Mouse (Mus musculus) kidney, embryonic 15.5 days (tissue): ENCODE measurements around the gene Myoc. TPM values are rescaled to one million over a fixed set of nuclear protein-coding genes. Genes with fewer than 3 reads are reported as not detected.
A peak's percentile ranks its signal among the peaks of the same experiment; 100 is the strongest.

Experiments used
- ATAC-seq: fragments of 200-750 bp; cut with Nextera tagmentation; replicated peaks from 2 replicates; pipeline ENCODE4 v1.8.0; 2017; ENCODE audit warnings: moderate TSS enrichment; ENCODE audit not compliant: low FRiP score
- H3K27ac ChIP-seq: fragments of 300-500 bp; sonication (generic); 2 replicates; pipeline ENCODE4 v1.5.1; 2015; ENCODE audit warnings: mild to moderate bottlenecking, inconsistent platforms
- H3K27me3 ChIP-seq: fragments of 300-500 bp; sonication (generic); 2 replicates; pipeline ENCODE4 v1.6.1; 2015; ENCODE audit warnings: inconsistent platforms
- H3K36me3 ChIP-seq: fragments of 300-500 bp; sonication (generic); 2 replicates; pipeline ENCODE4 v1.6.1; 2015; ENCODE audit warnings: inconsistent platforms
- H3K4me1 ChIP-seq: fragments of 300-500 bp; sonication (generic); 2 replicates; pipeline ENCODE4 v1.6.1; 2015; ENCODE audit warnings: inconsistent platforms
- H3K4me2 ChIP-seq: fragments of 300-500 bp; sonication (generic); 2 replicates; pipeline ENCODE4 v1.6.1; 2015; ENCODE audit warnings: moderate library complexity, mild to moderate bottlenecking, inconsistent platforms
- H3K4me3 ChIP-seq: fragments of 300-500 bp; sonication (generic); replicated peaks from 2 replicates; pipeline ENCODE4 v1.5.1; 2015; ENCODE audit warnings: mild to moderate bottlenecking, inconsistent platforms
- H3K9ac ChIP-seq: fragments of 300-500 bp; sonication (generic); 2 replicates; pipeline ENCODE4 v1.6.1; 2015; ENCODE audit warnings: mild to moderate bottlenecking, inconsistent platforms
- H3K9me3 ChIP-seq: fragments of 300-500 bp; sonication (generic); replicated peaks from 2 replicates; pipeline ENCODE4 v1.6.1; 2016; ENCODE audit warnings: inconsistent platforms
- WGBS: fragments of 180-500 bp; shearing (Covaris S2); methylation state at CpG from one replicate; pipeline ENCODE4 v1.1.7; 2015; ENCODE audit warnings: mixed read lengths; 5-methylcytosine and 5-hydroxymethylcytosine counted together
- polyA plus RNA-seq: library from polyadenylated mRNA; unstranded; fragments of >200 nt; fragmentation: Nextera tagmentation; extraction: Ambion mirVana; gene quantifications from 2 replicates; pipeline ENCODE4 v1.2.1, GENCODE M21; 2015

The Myoc gene
- 0.18 and 0.47 TPM in 2 replicates for polyA plus RNA-seq

DNA sequence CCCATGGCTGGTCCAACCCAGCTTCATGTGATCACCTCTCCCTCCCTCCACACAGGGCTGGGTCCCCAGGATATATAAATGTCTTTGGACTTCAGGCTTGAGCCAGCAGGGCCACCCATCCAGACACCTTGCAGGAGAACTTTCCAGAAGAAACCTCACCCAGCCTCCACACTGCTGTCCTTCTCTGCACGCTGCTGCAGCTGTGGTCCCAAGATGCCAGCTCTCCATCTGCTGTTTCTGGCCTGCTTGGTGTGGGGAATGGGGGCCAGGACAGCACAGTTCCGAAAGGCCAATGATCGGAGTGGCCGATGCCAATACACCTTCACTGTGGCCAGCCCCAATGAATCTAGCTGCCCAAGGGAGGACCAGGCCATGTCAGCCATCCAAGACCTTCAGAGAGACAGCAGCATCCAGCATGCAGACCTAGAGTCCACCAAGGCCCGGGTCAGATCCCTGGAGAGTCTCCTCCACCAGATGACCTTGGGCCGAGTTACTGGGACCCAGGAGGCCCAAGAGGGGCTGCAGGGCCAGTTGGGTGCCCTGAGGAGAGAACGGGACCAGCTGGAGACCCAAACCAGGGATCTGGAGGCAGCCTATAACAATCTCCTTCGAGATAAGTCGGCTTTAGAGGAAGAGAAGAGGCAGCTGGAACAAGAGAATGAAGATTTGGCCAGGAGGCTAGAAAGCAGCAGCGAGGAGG is at the start of gene Myoc:
Gene Myoc, plus strand, starts transcription at position 105 of the 700 bp plus-strand sequence.
- Histone ChIP-seq H3K27ac (no peak within 1 kb of the TSS), H3K27me3 (no peaks in the 10 kb centered on the region), H3K36me3 (no peaks in the 10 kb centered on the region), H3K9ac (no peak within 1 kb of the TSS), H3K9me3 (no peaks in the 10 kb centered on the region; the same call in 1 of the 2 replicates), H3K4me1 (0 out of 2 replicates have a peak, but pooled peaks cover 4% of the 10 kb centered on the region), H3K4me2 (no peak within 1 kb of the TSS), H3K4me3 (no peak within 1 kb of the TSS)
- WGBS, result 77% methylated on average over 10 of the region's 10 CpGs
- ATAC-seq, result no peak

DNA sequence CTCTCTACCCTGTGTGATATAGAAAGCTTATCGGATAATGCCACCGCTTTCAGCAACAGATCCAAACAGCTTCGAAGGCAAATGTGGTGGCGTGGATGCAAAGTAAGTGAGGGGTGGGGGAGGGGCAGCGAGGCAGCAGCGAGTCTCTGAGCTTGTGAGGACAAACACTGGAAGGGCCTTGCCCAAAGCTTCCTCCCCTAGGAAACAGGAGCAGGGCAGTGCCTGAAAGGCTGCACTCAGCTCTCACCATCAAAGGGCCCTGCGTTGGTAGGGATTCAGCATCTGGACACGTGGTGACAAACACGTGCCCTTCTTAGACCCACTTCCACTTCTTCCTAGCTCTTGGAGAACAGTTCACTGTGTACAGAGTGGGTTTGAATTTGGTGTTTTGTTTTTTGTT is 49.5 kb upstream of the Myoc start:
- Histone ChIP-seq H3K27ac (no peak overlapping the region), H3K36me3 (peaks cover 26% of the 10 kb centered on the region), H3K4me2 (no peak overlapping the region), H3K4me1 (no peaks in the 10 kb centered on the region), H3K4me3 (no peak overlapping the region), H3K9ac (no peak overlapping the region), H3K27me3 (no peaks in the 10 kb centered on the region), H3K9me3 (no peaks in the 10 kb centered on the region)
- peak; percentile 74; the same call in 1 of the 2 replicates for ATAC-seq
- WGBS, result 17% methylated on average over 9 of the region's 9 CpGs

GRCm38 (mm10) chr1:162590415-162590997 is 48.4 kb upstream of the Myoc start:
- Histone ChIP-seq H3K27ac (no peak overlapping the region), H3K9me3 (no peaks in the 10 kb centered on the region), H3K9ac (no peak overlapping the region), H3K4me3 (no peak overlapping the region), H3K27me3 (no peaks in the 10 kb centered on the region), H3K4me1 (no peaks in the 10 kb centered on the region), H3K4me2 (no peak overlapping the region), H3K36me3 (peaks cover 22% of the 10 kb centered on the region)
- ATAC-seq, result no peak
- WGBS, result 53% methylated on average over 8 of the region's 8 CpGs

GRCm38 (mm10) chr1:162597379-162598102 is 41.4 kb upstream of the Myoc start:
- WGBS, result 87% methylated on average over 3 of the region's 3 CpGs
- no peaks in the 10 kb centered on the region for H3K4me1 ChIP-seq
- no peak overlapping the region for H3K27ac ChIP-seq
- H3K4me2 ChIP-seq, result no peak overlapping the region
- no peak overlapping the region for H3K9ac ChIP-seq
- H3K9me3 ChIP-seq, result no peaks in the 10 kb centered on the region
- ATAC-seq, result no peak
- no peak overlapping the region for H3K4me3 ChIP-seq
- no peaks in the 10 kb centered on the region for H3K27me3 ChIP-seq
- peaks cover 47% of the 10 kb centered on the region for H3K36me3 ChIP-seq

- WGBS, result 86% methylated on average over 5 of the region's 5 CpGs
- Histone ChIP-seq H3K4me3 (no peak overlapping the region), H3K27ac (no peak overlapping the region), H3K27me3 (no peaks in the 10 kb centered on the region), H3K36me3 (peaks cover 47% of the 10 kb centered on the region), H3K4me1 (no peaks in the 10 kb centered on the region), H3K4me2 (no peak overlapping the region), H3K9ac (no peak overlapping the region), H3K9me3 (no peaks in the 10 kb centered on the region)
- ATAC-seq, result no peak
These were observed 39.3 kb upstream of the Myoc start for GRCm38 (mm10) chr1:162599617-162600016.

DNA sequence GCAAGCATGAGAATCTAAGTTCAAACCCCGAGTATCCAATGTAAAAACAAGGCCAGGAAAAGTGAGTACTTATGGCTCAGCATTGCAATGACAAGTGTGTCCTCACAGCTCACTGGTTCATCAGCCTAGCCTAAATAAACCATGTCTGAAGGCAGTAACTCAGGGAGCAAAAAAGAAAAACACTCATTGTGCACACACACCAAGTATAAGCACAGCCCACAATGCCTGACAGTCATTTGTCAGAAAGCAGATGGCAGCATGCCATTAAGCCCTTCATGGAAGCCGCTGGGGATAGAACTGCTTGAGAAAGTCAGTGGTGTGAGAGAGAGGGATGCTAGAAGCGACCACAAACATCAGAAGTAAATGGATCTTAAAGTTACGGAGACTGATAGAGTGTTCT is 37.7 kb upstream of the Myoc start:
- Histone ChIP-seq H3K9me3 (no peaks in the 10 kb centered on the region), H3K4me1 (no peaks in the 10 kb centered on the region), H3K27me3 (no peaks in the 10 kb centered on the region), H3K4me2 (no peak overlapping the region), H3K9ac (no peak overlapping the region), H3K4me3 (no peak overlapping the region), H3K36me3 (peaks cover 40% of the 10 kb centered on the region), H3K27ac (no peak overlapping the region)
- 84% methylated on average over 4 of the region's 4 CpGs for WGBS
- 0 out of 2 replicates have a peak, but pooled peaks have one; percentile 33 for ATAC-seq

- Histone ChIP-seq H3K27ac (no peak overlapping the region), H3K9ac (no peak overlapping the region), H3K4me3 (no peak overlapping the region), H3K9me3 (no peaks in the 10 kb centered on the region), H3K4me2 (no peak overlapping the region), H3K4me1 (no peaks in the 10 kb centered on the region), H3K27me3 (no peaks in the 10 kb centered on the region), H3K36me3 (peaks cover 3% of the 10 kb centered on the region; the same call in 1 of the 2 replicates)
- 14% methylated on average over 1 of the region's 1 CpGs for WGBS
- no peak for ATAC-seq
These were observed 30.8 kb upstream of the Myoc start for GRCm38 (mm10) chr1:162608127-162608526.

GRCm38 (mm10) chr1:162609633-162610250 is 29.2 kb upstream of the Myoc start:
- no peaks in the 10 kb centered on the region for H3K27me3 ChIP-seq
- 52% methylated on average over 9 of the region's 9 CpGs for WGBS
- H3K36me3 ChIP-seq, result no peaks in the 10 kb centered on the region
- H3K27ac ChIP-seq, result no peak overlapping the region
- no peak for ATAC-seq
- H3K4me1 ChIP-seq, result no peaks in the 10 kb centered on the region
- no peak overlapping the region for H3K9ac ChIP-seq
- no peak overlapping the region for H3K4me3 ChIP-seq
- H3K4me2 ChIP-seq, result no peak overlapping the region
- H3K9me3 ChIP-seq, result no peaks in the 10 kb centered on the region

- Histone ChIP-seq H3K4me2 (no peak overlapping the region), H3K36me3 (no peaks in the 10 kb centered on the region), H3K27me3 (no peaks in the 10 kb centered on the region), H3K27ac (no peak overlapping the region), H3K4me3 (no peak overlapping the region), H3K4me1 (no peaks in the 10 kb centered on the region), H3K9ac (no peak overlapping the region), H3K9me3 (no peaks in the 10 kb centered on the region)
- no peak for ATAC-seq
- WGBS, result 76% methylated on average over 4 of the region's 4 CpGs
These were observed 27.8 kb upstream of the Myoc start for GRCm38 (mm10) chr1:162611191-162611590.

- H3K4me3 ChIP-seq, result no peak overlapping the region
- no peak overlapping the region for H3K9ac ChIP-seq
- H3K9me3 ChIP-seq, result no peaks in the 10 kb centered on the region
- no peaks in the 10 kb centered on the region for H3K27me3 ChIP-seq
- no peak overlapping the region for H3K27ac ChIP-seq
- H3K4me1 ChIP-seq, result no peaks in the 10 kb centered on the region
- no peaks in the 10 kb centered on the region for H3K36me3 ChIP-seq
- ATAC-seq, result no peak
- no peak overlapping the region for H3K4me2 ChIP-seq
- WGBS, result 79% methylated on average over 1 of the region's 1 CpGs
These were observed 23.4 kb upstream of the Myoc start for GRCm38 (mm10) chr1:162615511-162615910.

DNA sequence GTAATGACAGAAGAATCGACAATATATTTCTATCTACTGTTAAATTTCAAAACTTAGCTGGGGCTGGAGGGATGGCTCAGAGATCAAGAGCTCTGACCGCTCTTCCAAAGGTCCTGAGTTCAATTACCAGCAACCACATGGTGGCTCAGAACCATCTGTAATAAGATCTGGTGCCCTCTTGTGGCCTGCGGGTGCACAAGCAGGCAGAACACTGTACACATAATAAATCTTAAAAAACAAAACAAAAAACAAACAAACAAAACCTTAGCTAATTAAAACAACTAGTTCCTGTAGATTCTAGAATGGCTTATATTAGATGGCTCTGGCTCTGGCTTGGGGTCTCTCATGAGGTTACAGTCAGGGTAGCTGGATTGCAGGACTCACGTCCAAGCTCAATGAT is 18.5 kb upstream of the Myoc start:
- H3K36me3 ChIP-seq, result no peaks in the 10 kb centered on the region
- no peak overlapping the region for H3K4me3 ChIP-seq
- H3K4me2 ChIP-seq, result no peak overlapping the region
- no peaks in the 10 kb centered on the region for H3K27me3 ChIP-seq
- H3K9me3 ChIP-seq, result no peaks in the 10 kb centered on the region
- no peak overlapping the region for H3K27ac ChIP-seq
- WGBS, result 67% methylated on average over 4 of the region's 4 CpGs
- no peaks in the 10 kb centered on the region for H3K4me1 ChIP-seq
- no peak for ATAC-seq
- no peak overlapping the region for H3K9ac ChIP-seq

DNA sequence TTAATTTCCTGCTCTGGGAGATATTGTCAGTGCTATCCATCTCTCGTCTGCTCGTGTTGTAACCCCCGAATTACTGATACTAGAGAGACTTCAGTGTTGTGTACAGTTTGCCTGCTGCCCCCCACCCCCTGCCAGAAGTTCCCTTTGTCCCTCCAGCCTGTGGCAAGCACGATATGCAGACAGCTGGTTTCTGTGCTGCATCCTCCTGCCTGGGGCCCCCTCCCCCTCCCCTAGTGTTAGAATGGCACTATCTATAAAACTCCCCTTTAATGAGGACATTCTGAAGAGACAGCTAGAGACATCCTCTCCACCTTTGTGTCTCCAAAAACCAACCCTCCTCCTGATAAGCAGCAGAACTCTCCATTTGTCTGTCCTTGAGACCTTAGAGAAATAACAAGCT is 15.1 kb upstream of the Myoc start:
- 25% methylated on average over 4 of the region's 4 CpGs for WGBS
- Histone ChIP-seq H3K4me1 (no peaks in the 10 kb centered on the region), H3K27me3 (no peaks in the 10 kb centered on the region), H3K4me3 (no peak overlapping the region), H3K36me3 (no peaks in the 10 kb centered on the region), H3K27ac (no peak overlapping the region), H3K9ac (no peak overlapping the region), H3K9me3 (no peaks in the 10 kb centered on the region), H3K4me2 (no peak overlapping the region)
- ATAC-seq, result no peak
